18 mouse cellular contexts compared by ENCODE assay signal in genomic region chr12:79005456-79005855, GRCm38 (mm10). TPM values are rescaled to one million over a fixed set of nuclear protein-coding genes. Genes with fewer than 3 reads are reported as not detected.
DNase-seq lines count a peak whose midpoint lies in the region; ATAC-seq lines count a peak whose summit lies in the region.
"Had no signal": no experiment of that assay in that cellular context is flagged by ENCODE, and none has a peak within 500 bp of the region (broad histone marks: within the 10 kb centered on the region; RNA-seq: fewer than 3 reads in every experiment).

No protein-coding gene starts in this region.

- WGBS in midbrain, embryonic 14.5 days = 93% methylated on average over 5 of the region's 5 CpGs
- WGBS in midbrain, embryonic 10.5 days = 91% methylated on average over 5 of the region's 5 CpGs
- WGBS in hindbrain, embryonic 16.5 days = 90% methylated on average over 5 of the region's 5 CpGs
- WGBS in neural tube, embryonic 15.5 days = 87% methylated on average over 5 of the region's 5 CpGs

- H3K4me1 ChIP-seq in midbrain, embryonic 14.5 days (ENCODE audit: control insufficient read depth, insufficient read depth, low read length) = peaks cover 9% of the 10 kb centered on the region
- H3K4me1 ChIP-seq in midbrain, embryonic 10.5 days = peaks cover 19% of the 10 kb centered on the region
- peaks cover 10% of the 10 kb centered on the region for H3K4me1 ChIP-seq in hindbrain, embryonic 16.5 days (ENCODE audit: control insufficient read depth, insufficient read depth, low read depth, low read length)
- H3K4me1 ChIP-seq in neural tube, embryonic 15.5 days = peaks cover 29% of the 10 kb centered on the region

- no peak overlapping the region for H3K27ac ChIP-seq in midbrain, embryonic 14.5 days (replicated peaks; ENCODE audit: low read depth, low read length)
- H3K27ac ChIP-seq in midbrain, embryonic 10.5 days (replicated peaks) = no peak overlapping the region
- H3K27ac ChIP-seq in hindbrain, embryonic 16.5 days (ENCODE audit: low read depth, low read length) = no peak overlapping the region
- no peak overlapping the region for H3K27ac ChIP-seq in neural tube, embryonic 15.5 days (replicated peaks)
- H3K27ac ChIP-seq: embryonic facial prominence, embryonic 13.5 days had no signal

- no peak overlapping the region for H3K9ac ChIP-seq in midbrain, embryonic 14.5 days (replicated peaks; ENCODE audit: low read length)
- no peak overlapping the region for H3K9ac ChIP-seq in hindbrain, embryonic 16.5 days (ENCODE audit: low read depth, low read length)
- H3K9ac ChIP-seq in neural tube, embryonic 15.5 days (replicated peaks) = no peak overlapping the region

- ATAC-seq in midbrain, embryonic 14.5 days (ENCODE audit: low FRiP score, low TSS enrichment) = no peak
- ATAC-seq in hindbrain, embryonic 16.5 days = no peak
- ATAC-seq in neural tube, embryonic 15.5 days (ENCODE audit: low FRiP score) = no peak
- ATAC-seq: CD4-positive, CD25-positive, alpha-beta regulatory T cell, adult 4 months had no signal

- DNase-seq in midbrain, embryonic 14.5 days = no peak
- no peak for DNase-seq in midbrain, embryonic 10.5 days (ENCODE audit: low spot score)
- DNase-seq in cerebellum, postnatal 10 days = peak; percentile 47 to 60
- no peak for DNase-seq in heart, postnatal 10 days
- no peak for DNase-seq in right cerebral cortex, postnatal 14 days
- no peak for DNase-seq in spleen, postnatal 36 days (ENCODE audit: low spot score in 2 of 2)
- DNase-seq: adrenal gland, postnatal 14 days; gastrocnemius, postnatal 10 days; heart, postnatal 36 days; kidney, adult 11 months; kidney, postnatal 10 days; lung, adult 2 months; lung, postnatal 4 days; thymus, postnatal 25 days had no signal

- no peaks in the 10 kb centered on the region for H3K9me3 ChIP-seq in midbrain, embryonic 14.5 days (ENCODE audit: control insufficient read depth, low read length)
- no peaks in the 10 kb centered on the region for H3K9me3 ChIP-seq in midbrain, embryonic 10.5 days (replicated peaks)
- no peaks in the 10 kb centered on the region for H3K9me3 ChIP-seq in hindbrain, embryonic 16.5 days (ENCODE audit: control insufficient read depth, low read length)
- H3K9me3 ChIP-seq in neural tube, embryonic 15.5 days (replicated peaks) = no peaks in the 10 kb centered on the region
- H3K9me3 ChIP-seq: embryonic facial prominence, embryonic 13.5 days had no signal

- intact Hi-C loops in heart, postnatal 10 days (cut with DNase I) = no loop called here

- H3K4me3 ChIP-seq in midbrain, embryonic 14.5 days (replicated peaks; ENCODE audit: low read depth, low read length) = peak overlapping the region; percentile 90
- H3K4me3 ChIP-seq in midbrain, embryonic 10.5 days = no peak overlapping the region
- H3K4me3 ChIP-seq in hindbrain, embryonic 16.5 days (ENCODE audit: low read length) = no peak overlapping the region
- peak overlapping the region; percentile 96; the same call in 1 of the 2 replicates for H3K4me3 ChIP-seq in neural tube, embryonic 15.5 days (replicated peaks)

- H3K36me3 ChIP-seq in midbrain, embryonic 14.5 days (ENCODE audit: control insufficient read depth, insufficient read depth, low read length) = no peaks in the 10 kb centered on the region
- H3K36me3 ChIP-seq in midbrain, embryonic 10.5 days = no peaks in the 10 kb centered on the region
- H3K36me3 ChIP-seq in hindbrain, embryonic 16.5 days (ENCODE audit: control insufficient read depth, insufficient read depth, low read length) = no peaks in the 10 kb centered on the region
- H3K36me3 ChIP-seq in neural tube, embryonic 15.5 days = no peaks in the 10 kb centered on the region
- H3K36me3 ChIP-seq: embryonic facial prominence, embryonic 13.5 days had no signal

- peak overlapping the region; percentile 79 for H3K4me2 ChIP-seq in midbrain, embryonic 14.5 days (ENCODE audit: low read length)
- peak overlapping the region; percentile 95 for H3K4me2 ChIP-seq in hindbrain, embryonic 16.5 days (ENCODE audit: low read length)
- peak overlapping the region; percentile 94 for H3K4me2 ChIP-seq in neural tube, embryonic 15.5 days

- no peaks in the 10 kb centered on the region for H3K27me3 ChIP-seq in midbrain, embryonic 14.5 days (ENCODE audit: control insufficient read depth, insufficient read depth, low read length)
- peaks cover 44% of the 10 kb centered on the region for H3K27me3 ChIP-seq in midbrain, embryonic 10.5 days (ENCODE audit: low read depth, poor library complexity, severe bottlenecking)
- no peaks in the 10 kb centered on the region for H3K27me3 ChIP-seq in hindbrain, embryonic 16.5 days (replicated peaks; ENCODE audit: control insufficient read depth, insufficient read depth, low read length)
- no peaks in the 10 kb centered on the region for H3K27me3 ChIP-seq in neural tube, embryonic 15.5 days (replicated peaks)

RNA-seq across cellular contexts. Expression of gene Tmem229b, which starts 2.0 kb away (rescaled TPM):
- 54.4 and 62.1 TPM in 2 replicates for polyA plus RNA-seq in midbrain, embryonic 14.5 days (2014; fragmentation: Nextera tagmentation; extraction: Ambion mirVana)
- 5.3 and 6.1 TPM in 2 replicates for polyA plus RNA-seq in midbrain, embryonic 10.5 days (2016; fragmentation: Nextera tagmentation; extraction: Ambion mirVana)
- 71.2 and 73.3 TPM in 2 replicates for polyA plus RNA-seq in hindbrain, embryonic 16.5 days (2015; fragmentation: Nextera tagmentation; extraction: Ambion mirVana)
- 62.5 and 65.9 TPM in 2 replicates for polyA plus RNA-seq in neural tube, embryonic 15.5 days (2015; fragmentation: Nextera tagmentation; extraction: Ambion mirVana)
- total RNA-seq in heart, postnatal 10 days (2021) = 1 to 10 TPM; 3.4 to 6.7 TPM

RNA-seq across cellular contexts. Expression of gene Plekhh1, which starts 23.5 kb away (rescaled TPM):
- 1.9 and 3.1 TPM in 2 replicates for polyA plus RNA-seq in midbrain, embryonic 14.5 days (2014; fragmentation: Nextera tagmentation; extraction: Ambion mirVana)
- polyA plus RNA-seq in midbrain, embryonic 10.5 days (2016; fragmentation: Nextera tagmentation; extraction: Ambion mirVana) = 7.9 and 8.4 TPM in 2 replicates
- 1.5 and 2.3 TPM in 2 replicates for polyA plus RNA-seq in hindbrain, embryonic 16.5 days (2015; fragmentation: Nextera tagmentation; extraction: Ambion mirVana)
- 2.0 and 2.7 TPM in 2 replicates for polyA plus RNA-seq in neural tube, embryonic 15.5 days (2015; fragmentation: Nextera tagmentation; extraction: Ambion mirVana)
- 10 to 100 TPM in 1 of 2 experiments, 1 to 10 TPM in 1; 6.7 to 19.2 TPM for total RNA-seq in heart, postnatal 10 days (2021)

Comparison
In these comparisons a context has a peak if more than half of its experiments do, and no peak if none do; other contexts are left out.
1. H3K4me3 ChIP-seq: peak in midbrain, embryonic 14.5 days (single experiment) and neural tube, embryonic 15.5 days (single experiment); none in midbrain, embryonic 10.5 days (single experiment) and hindbrain, embryonic 16.5 days (single experiment).
2. DNase-seq: peak in cerebellum, postnatal 10 days (2 of 2); none in midbrain, embryonic 14.5 days (single experiment), midbrain, embryonic 10.5 days (single experiment), heart, postnatal 10 days (0 of 2), right cerebral cortex, postnatal 14 days (single experiment) and spleen, postnatal 36 days (0 of 2).
3. Peak in every context shown above with its lines, with median percentiles within 50 percentile points of each other: H3K4me2 ChIP-seq.